Mouse (Mus musculus) ES-E14 (cell line): Measurements from ENCODE around the gene Ms4a6d.

Experiments
- CHD2 ChIP-seq: IDR thresholded peaks from 2 replicates; pipeline ENCODE4 v1.6.1; 2014; ENCODE audit warnings: mild to moderate bottlenecking, low read depth, low read length, inconsistent platforms
- MAFK ChIP-seq: IDR thresholded peaks from 2 replicates; pipeline ENCODE4 v1.6.1; 2014; ENCODE audit warnings: mild to moderate bottlenecking, low read depth, low read length, inconsistent platforms; ENCODE audit not compliant: insufficient read depth
- ZNF384 ChIP-seq: IDR thresholded peaks from 2 replicates; pipeline ENCODE4 v1.6.1; 2012; ENCODE audit warnings: low read depth, low read length, inconsistent platforms

DNA sequence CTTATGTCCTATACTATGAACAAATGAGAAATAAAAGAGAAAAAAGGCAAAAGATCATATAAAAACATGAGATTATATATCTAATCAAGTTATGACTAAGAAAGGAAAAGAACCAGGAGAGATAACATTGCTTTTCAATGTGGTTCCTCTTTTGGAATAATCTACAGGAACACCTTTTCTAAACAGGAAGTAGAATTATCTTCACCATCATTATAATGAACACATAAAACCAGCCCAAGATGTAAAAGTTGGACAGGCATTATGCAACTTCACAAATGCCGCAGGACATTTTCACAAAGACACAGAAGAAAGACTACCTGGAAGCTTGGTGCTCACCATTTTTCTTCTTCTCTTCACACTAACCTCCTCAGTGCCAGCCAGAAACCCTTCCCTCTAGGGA, 8.4 kb upstream of the Ms4a6d start:
- TF ChIP-seq ZNF384 (no peak), CHD2 (no peak), MAFK (no peak)
